Mouse (Mus musculus): Measurements from ENCODE around the gene Wdr18. TPM values are rescaled to one million over a fixed set of nuclear protein-coding genes. Genes with fewer than 3 reads are reported as not detected.

Wdr18 gene
- polyA plus RNA-seq (2017; shearing (Covaris generic)), result 83.7 TPM

DNA sequence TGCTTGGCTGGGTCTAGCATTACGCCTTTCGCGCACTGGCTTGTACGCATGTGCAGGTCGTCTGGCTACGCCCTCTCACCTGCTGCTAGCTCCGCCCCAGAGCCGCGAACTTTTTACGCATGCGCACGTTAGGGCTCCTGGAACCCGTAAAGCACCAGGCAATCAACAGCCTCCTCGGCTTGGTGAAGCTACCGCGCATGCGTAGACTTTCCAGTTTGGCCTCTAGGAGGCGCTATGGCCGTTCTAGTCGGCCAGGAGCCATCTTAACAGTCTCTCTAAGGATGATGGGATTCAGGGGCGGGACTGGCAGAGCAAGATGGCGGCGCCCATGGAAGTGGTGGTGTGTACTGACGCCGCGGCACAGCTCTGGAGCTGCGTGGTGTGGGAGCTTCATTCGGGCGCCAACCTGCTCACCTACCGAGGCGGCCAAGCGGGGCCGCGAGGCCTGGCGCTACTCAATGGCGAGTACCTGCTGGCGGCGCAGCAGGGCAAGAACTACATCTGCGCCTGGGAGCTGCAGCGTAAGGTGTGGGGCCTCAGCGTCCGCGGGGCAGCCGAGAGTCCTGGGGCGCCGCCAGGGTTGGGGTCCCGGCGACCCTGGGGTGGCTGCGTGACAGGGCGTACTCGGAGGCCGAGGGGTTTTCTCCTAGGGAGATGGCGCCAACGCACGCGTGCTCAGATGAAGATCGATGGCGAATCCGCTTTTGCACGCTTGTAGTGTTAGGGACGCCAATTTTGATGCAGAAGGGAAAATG, at the start of gene Wdr18:
Wdr18 (plus strand) TSS at position 306 of the 755 bp plus-strand sequence.

DNA sequence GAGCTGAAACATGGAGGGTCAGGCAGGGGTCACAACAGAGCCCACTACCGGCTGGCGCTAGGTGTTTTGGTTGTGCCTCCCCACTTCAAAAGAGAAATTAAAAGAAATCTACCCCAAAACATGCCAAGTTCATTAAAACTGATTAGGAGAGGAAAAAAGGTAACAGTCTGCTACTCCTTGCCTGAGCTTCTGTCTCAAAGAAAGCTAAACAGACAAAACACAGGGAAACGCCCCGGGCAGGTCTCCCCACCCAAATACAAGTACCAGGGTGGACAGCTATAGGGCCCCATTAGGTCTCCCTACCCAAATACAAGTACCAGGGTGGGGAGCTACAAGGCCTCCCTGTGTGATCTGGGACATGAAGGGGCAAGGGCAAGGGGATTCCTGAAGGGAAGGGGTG, 49.4 kb upstream of the Wdr18 start, which contains the start of gene Gm26602:
Gm26602 (plus strand) TSS at position 301 of the 400 bp plus-strand sequence.

DNA sequence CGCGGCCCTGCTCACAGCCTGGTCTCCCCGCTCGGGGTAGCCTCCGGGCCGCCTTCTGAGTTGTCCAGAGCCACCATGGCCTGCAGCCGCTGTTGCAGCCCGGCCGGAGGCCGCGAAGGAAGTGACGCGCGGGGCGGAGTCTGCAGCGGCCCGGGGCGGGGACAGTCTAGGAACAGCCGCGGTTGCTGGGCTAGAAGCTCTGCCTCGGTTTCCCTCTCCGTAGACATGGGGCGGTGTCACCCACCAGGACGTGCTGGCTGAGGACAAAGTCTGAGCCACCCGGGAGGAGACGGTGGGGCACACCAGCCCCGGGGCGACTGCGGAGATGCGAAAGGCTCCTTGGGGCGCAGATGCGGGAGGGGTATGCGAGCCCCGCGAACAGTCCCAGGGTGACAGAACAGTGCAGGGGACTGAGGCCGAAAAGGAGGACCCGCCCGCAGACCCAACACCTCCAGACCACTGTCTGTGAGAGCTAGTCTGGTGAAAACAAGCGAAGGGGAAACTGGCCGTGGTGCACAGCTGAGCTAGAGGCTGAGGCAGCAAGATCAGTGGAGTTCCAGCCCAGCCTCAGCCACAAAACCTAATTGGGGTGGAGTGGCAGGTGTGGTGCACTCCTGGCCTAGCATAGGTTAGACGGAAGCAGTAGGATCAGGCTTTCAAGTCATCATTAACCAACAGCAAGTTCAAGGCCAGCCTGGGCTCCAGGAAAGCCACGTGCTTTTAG, 43.0 kb upstream of the Wdr18 start, which contains the start of gene Kiss1r:
Kiss1r (plus strand) TSS at position 164 of the 724 bp plus-strand sequence.

DNA sequence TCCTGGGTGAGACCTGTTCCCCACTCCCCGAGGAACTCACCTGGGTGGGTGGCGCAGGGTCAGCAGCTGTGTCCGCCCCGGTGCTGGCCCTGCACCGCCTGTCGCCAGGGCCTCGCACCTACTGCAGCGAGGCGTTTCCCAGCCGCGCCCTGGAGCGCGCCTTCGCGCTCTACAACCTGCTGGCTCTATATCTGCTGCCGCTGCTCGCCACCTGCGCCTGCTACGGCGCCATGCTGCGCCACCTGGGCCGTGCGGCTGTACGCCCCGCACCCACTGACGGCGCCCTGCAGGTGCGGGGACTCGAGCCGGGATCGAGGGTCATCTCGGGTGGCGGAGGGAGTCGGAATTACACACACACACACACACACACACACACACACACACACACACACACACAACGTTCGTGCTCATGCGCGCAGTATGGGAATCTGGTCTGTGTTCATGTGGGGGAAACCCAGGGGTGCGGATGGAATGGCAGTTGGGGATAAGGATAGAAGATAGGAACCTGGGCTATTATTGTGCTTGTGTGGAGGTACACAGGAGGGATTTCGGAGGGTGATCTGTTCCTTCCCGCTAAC, 38.9 kb upstream of the Wdr18 start, which contains the start of gene R3hdm4:
R3hdm4 (minus strand) TSS at position 251 of the 578 bp plus-strand sequence.

DNA sequence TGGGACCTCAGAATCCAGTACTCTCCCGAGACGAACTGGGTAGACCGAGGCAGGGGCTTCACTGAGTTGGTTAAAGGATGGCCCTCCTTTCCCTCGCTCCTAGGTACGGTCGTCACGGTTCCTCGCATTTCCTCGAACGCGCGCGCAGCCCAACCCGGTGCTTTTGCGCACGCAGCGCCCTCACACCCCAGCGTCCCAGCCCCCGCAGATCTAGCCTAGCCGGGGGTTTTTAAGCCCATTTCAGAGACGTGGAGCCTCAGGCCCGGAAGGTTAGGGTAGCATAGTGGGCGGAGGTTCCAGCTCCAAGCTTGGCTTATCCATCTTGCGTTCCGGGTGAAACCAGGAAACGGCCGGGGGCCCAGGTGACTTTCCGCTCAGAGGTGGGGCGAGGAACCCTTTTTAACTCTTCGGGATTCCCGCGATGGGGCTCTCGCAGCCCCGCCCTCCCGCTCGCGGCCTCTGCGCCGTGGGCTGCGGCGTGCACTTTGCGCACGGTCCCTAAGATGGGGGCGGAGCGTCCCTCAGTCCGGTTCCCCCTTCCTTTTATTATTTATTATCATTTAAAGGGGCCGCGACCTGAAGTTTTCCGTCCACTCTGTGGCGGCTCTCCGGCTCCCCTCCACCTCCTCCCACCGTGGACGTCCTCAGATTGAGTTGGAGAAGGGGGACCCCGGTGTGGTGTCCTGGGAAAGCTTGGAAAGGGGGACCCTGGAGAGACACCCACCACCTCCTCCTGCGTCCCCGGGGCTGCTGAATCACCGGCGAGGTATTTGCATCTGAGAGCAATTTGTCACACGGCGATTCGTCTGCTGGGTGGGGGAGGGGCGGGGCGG, 33.2 kb upstream of the Wdr18 start, which contains the start of gene Arid3a:
Arid3a (plus strand) TSS at position 553 of the 833 bp plus-strand sequence.

DNA sequence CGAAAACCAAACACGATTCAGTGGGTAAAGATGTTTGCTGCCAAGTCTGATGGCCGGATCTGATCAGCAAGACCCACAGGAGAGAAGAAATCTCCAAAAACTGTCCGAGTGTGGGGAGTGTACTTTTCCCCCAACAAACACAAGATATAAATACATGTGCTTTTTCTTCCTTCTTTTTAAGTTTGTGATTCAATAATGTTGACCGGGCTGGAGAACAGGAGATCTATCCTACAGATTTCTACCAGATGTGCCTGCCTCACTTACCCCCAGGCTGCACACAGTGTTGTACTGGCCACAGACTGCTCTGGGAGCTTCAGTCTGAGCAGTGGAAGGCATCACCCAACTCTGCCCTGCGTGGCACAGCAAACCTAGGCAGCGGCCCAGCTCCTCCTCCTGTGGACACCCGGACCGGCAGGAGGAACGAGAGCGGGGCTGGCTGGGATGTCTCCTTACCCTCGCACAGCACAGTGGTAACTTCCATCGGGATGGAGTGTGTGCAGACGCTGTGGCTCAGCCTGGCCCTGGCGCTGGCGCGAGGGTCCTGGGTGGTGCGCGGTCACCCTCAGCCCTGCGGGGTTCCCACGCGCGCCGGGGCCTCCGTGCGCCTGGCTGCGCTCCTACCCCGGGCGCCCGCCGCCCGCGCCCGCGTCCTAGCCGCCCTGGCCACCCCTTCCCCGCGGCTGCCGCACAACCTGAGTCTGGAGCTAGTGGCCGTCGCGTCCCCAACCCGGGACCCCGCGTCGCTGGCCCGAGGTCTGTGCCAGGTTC, 10.6 kb downstream of the Wdr18 start, which contains the start of gene Grin3b:
Grin3b (plus strand) TSS at position 301 of the 768 bp plus-strand sequence.

DNA sequence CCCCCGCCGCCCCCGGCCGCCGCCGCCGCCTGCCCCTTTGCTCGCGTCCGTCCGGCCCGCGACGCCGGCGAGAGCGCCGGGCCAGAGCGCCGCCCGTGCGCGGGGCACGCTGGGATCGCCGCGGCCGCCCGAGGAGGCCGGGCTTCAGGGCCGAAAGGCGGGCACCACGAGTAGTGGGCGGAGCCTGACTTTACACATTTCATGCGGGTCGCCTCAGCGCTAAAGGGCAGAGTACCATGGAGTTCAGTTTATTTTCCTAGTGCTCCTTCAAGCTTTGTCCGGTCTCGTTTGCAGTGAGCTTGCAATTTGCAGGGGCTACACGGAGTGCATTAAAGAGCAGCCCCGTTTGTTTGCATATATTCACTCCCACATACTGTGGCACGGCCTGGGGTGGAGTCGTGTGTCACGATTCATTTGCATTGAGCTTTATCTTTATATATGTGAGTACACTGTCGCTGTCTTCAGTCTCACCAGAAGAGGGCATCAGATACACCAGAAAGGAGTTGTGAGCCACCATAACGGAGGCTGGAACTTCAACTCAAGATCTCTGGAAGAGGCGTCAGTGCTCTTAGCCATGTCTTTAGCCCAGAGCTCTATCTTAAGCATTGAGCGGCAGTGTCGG, 24.4 kb downstream of the Wdr18 start, which contains the start of gene Tmem259:
Tmem259 (minus strand) TSS at position 136 of the 622 bp plus-strand sequence.

DNA sequence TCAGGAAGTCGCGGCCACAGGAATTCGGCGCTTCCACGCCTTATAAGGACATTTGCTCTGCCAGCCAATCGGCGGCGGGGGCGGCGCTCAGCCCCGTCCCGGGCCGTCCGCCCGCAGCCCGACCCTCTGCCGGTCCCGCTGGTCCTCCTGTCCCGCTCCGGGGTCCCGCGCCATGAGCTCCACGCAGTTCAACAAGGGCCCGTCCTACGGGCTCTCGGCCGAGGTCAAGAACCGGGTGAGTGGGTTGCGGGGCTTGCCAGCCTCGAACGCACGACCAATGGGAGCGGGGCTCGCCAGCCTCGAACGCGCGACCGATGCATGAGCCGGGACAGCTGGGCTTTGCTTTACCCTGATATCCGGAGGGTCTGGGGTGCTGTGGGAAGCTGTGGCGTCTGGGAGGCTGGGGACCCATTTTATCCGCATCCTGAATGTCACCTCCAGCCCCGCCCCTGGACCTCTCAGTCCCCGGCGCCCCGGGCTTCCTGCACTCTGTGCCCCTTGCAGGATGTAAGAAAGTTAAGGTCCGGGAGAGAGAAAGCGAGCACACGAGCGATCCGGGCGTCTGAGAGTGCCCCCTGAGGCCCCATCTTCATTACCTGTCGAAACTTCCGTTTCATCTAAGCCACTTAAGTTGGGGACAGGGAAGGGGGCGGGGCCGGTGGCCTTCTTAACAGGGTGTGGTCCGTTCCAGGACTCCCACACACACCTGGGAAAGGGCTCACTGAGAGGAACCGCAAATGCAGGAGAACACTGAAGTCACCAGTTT, 28.7 kb downstream of the Wdr18 start, which contains the start of gene Cnn2:
Cnn2 (plus strand) TSS at position 79 of the 766 bp plus-strand sequence.

DNA sequence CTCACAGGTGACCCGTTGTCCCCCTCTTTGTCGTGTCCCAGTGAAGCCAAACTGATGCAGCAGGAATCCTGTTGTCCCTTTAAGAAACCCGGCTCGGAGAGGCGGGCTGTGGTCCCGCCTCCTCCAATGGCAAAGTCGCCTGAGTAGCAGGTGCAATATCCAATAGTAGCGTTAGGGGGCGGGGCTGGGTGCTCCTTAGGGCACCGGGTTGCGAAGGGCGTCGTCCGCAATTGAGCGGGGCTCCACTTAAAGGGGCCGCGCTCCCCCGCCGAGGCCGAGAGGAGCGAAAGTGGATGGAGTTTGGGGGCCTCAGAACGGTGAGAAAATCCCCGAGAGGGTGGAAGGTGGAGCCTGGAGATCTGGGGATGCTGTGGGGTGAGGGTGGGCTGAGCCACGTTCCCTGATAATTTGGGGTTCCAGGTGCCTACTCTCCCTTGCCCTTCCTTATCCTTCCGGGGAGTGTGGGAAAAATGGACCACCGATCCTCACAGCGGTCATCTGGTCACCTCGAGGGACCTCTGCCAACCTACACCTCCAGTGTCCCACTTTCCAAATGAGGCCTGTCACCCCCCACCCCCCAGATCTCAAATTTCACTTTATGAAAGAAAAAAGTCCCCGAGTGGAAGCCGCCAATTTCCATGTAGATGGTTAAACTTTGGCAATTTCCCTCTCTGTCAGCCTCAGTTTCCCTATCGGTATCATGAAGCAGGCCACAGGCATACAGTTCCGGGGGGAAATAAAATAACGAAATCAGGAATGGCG, 36.5 kb downstream of the Wdr18 start, which contains the start of gene Abca7:
Abca7 (plus strand) TSS at position 223 of the 762 bp plus-strand sequence.

DNA sequence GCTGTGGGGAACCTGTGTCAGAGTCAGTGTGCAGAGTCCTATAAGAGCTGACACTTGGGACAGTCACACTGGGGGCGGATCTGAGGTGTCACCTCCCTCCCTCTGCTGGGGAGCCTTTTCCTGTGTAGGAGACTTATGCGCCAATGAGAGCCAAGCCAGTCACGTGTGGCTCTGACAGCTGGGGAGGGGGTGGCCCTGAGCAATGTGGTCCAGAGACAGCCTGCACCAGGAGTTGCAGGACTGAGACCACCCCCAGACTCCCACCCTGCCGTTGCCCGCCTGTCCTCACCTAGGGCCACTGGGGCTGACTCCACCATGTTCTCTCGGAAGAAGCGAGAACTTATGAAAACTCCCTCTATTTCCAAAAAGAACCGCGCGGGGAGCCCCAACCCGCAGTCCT, 56.6 kb downstream of the Wdr18 start, which contains the start of gene Arhgap45:
Arhgap45 (plus strand) TSS at position 143 of the 400 bp plus-strand sequence.

Other genes with a start within 250 kb of the Wdr18 start
- not detected for gene Hcn2, start 243.5 kb upstream of the Wdr18 start, polyA plus RNA-seq (2017; shearing (Covaris generic))
- 58.1 TPM for gene Polrmt, start 213.6 kb upstream of the Wdr18 start, polyA plus RNA-seq (2017; shearing (Covaris generic))
- gene Fgf22, start 205.1 kb upstream of the Wdr18 start, polyA plus RNA-seq (2017; shearing (Covaris generic)), result not detected
- 8.7 TPM for gene Rnf126, start 193.2 kb upstream of the Wdr18 start, polyA plus RNA-seq (2017; shearing (Covaris generic))
- gene Fstl3, start 182.9 kb upstream of the Wdr18 start, polyA plus RNA-seq (2017; shearing (Covaris generic)), result 0.68 TPM
- gene Prss57, start 169.2 kb upstream of the Wdr18 start, polyA plus RNA-seq (2017; shearing (Covaris generic)), result not detected
- gene Palm, start 166.6 kb upstream of the Wdr18 start, polyA plus RNA-seq (2017; shearing (Covaris generic)), result 0.30 TPM
- not detected for gene Misp, start 139.2 kb upstream of the Wdr18 start, polyA plus RNA-seq (2017; shearing (Covaris generic))
- gene Ptbp1, start 105.7 kb upstream of the Wdr18 start, polyA plus RNA-seq (2017; shearing (Covaris generic)), result 375 TPM
- not detected for gene Prtn3, start 85.7 kb upstream of the Wdr18 start, polyA plus RNA-seq (2017; shearing (Covaris generic))
- 4.9 TPM for gene Plppr3, start 85.5 kb upstream of the Wdr18 start, polyA plus RNA-seq (2017; shearing (Covaris generic))
- not detected for gene Elane, start 73.9 kb upstream of the Wdr18 start, polyA plus RNA-seq (2017; shearing (Covaris generic))
- gene Cfd, start 69.3 kb upstream of the Wdr18 start, polyA plus RNA-seq (2017; shearing (Covaris generic)), result not detected
- gene Med16, start 51.2 kb upstream of the Wdr18 start, polyA plus RNA-seq (2017; shearing (Covaris generic)), result 31.2 TPM
- 11.2 TPM for gene Gm26602, start 49.3 kb upstream of the Wdr18 start, polyA plus RNA-seq (2017; shearing (Covaris generic))
- gene Kiss1r, start 43.2 kb upstream of the Wdr18 start, polyA plus RNA-seq (2017; shearing (Covaris generic)), result 0.39 TPM
- gene R3hdm4, start 38.9 kb upstream of the Wdr18 start, polyA plus RNA-seq (2017; shearing (Covaris generic)), result 217 TPM
- 9.9 TPM for gene Arid3a, start 33.1 kb upstream of the Wdr18 start, polyA plus RNA-seq (2017; shearing (Covaris generic))
- gene Grin3b, start 10.6 kb downstream of the Wdr18 start, polyA plus RNA-seq (2017; shearing (Covaris generic)), result not detected
- gene Tmem259, start 24.2 kb downstream of the Wdr18 start, polyA plus RNA-seq (2017; shearing (Covaris generic)), result 5.5 TPM
- 1,187 TPM for gene Cnn2, start 28.4 kb downstream of the Wdr18 start, polyA plus RNA-seq (2017; shearing (Covaris generic))
- gene Abca7, start 36.3 kb downstream of the Wdr18 start, polyA plus RNA-seq (2017; shearing (Covaris generic)), result 71.9 TPM
- gene Arhgap45, start 56.5 kb downstream of the Wdr18 start, polyA plus RNA-seq (2017; shearing (Covaris generic)), result 974 TPM
- gene Polr2e, start 79.6 kb downstream of the Wdr18 start, polyA plus RNA-seq (2017; shearing (Covaris generic)), result 210 TPM
- gene Gpx4, start 87.0 kb downstream of the Wdr18 start, polyA plus RNA-seq (2017; shearing (Covaris generic)), result 569 TPM
- 84.3 TPM for gene Sbno2, start 145.4 kb downstream of the Wdr18 start, polyA plus RNA-seq (2017; shearing (Covaris generic))
- gene Stk11, start 155.7 kb downstream of the Wdr18 start, polyA plus RNA-seq (2017; shearing (Covaris generic)), result 11.9 TPM
- gene Atp5d, start 178.5 kb downstream of the Wdr18 start, polyA plus RNA-seq (2017; shearing (Covaris generic)), result 434 TPM
- 2.9 TPM for gene Cbarp, start 180.7 kb downstream of the Wdr18 start, polyA plus RNA-seq (2017; shearing (Covaris generic))
- 1.7 TPM for gene Midn, start 188.1 kb downstream of the Wdr18 start, polyA plus RNA-seq (2017; shearing (Covaris generic))
- 199 TPM for gene Cirbp, start 205.8 kb downstream of the Wdr18 start, polyA plus RNA-seq (2017; shearing (Covaris generic))
- gene 1600002K03Rik, start 212.8 kb downstream of the Wdr18 start, polyA plus RNA-seq (2017; shearing (Covaris generic)), result 21.6 TPM
- 0.22 TPM for gene Efna2, start 219.3 kb downstream of the Wdr18 start, polyA plus RNA-seq (2017; shearing (Covaris generic))